Mouse (Mus musculus) limb, embryonic 10.5 days (tissue): ENCODE measurements around the gene Chd6. TPM values are rescaled to one million over a fixed set of nuclear protein-coding genes. Genes with fewer than 3 reads are reported as not detected.

Experiments
- DNase-seq: peaks from one replicate; pipeline ENCODE4 v3.0.0-alpha.2; 2017; ENCODE audit warnings: low spot score
- H3K27ac ChIP-seq: fragments of 300-500 bp; sonication (generic); 2 replicates; pipeline ENCODE4 v1.5.1; 2016; ENCODE audit warnings: mild to moderate bottlenecking
- H3K27me3 ChIP-seq: fragments of 300-500 bp; sonication (generic); 2 replicates; pipeline ENCODE4 v1.6.1; 2016; ENCODE audit warnings: low read depth, mild to moderate bottlenecking; ENCODE audit not compliant: poor library complexity, severe bottlenecking
- H3K36me3 ChIP-seq: fragments of 300-500 bp; sonication (generic); 2 replicates; pipeline ENCODE4 v1.6.1; 2016; ENCODE audit warnings: mild to moderate bottlenecking, moderate library complexity
- H3K4me1 ChIP-seq: fragments of 300-500 bp; sonication (generic); 2 replicates; pipeline ENCODE4 v1.6.1; 2016
- H3K4me3 ChIP-seq: fragments of 300-500 bp; sonication (generic); 2 replicates; pipeline ENCODE4 v1.5.1; 2016; ENCODE audit warnings: mild to moderate bottlenecking, moderate library complexity
- H3K9me3 ChIP-seq: fragments of 300-500 bp; sonication (generic); replicated peaks from 2 replicates; pipeline ENCODE4 v1.6.1; 2016; ENCODE audit warnings: mild to moderate bottlenecking
- WGBS: fragments of 180-500 bp; shearing (Covaris S2); methylation state at CpG from one replicate; pipeline ENCODE4 v1.1.7; 2016; 5-methylcytosine and 5-hydroxymethylcytosine counted together
- polyA plus RNA-seq: library from polyadenylated mRNA; unstranded; fragments of >200 nt; fragmentation: Nextera tagmentation; extraction: Ambion mirVana; gene quantifications from 2 replicates; pipeline ENCODE4 v1.2.1, GENCODE M21; 2016

Chd6 gene
- polyA plus RNA-seq, 1 experiment from 2014 or later: 34.6 TPM

DNA sequence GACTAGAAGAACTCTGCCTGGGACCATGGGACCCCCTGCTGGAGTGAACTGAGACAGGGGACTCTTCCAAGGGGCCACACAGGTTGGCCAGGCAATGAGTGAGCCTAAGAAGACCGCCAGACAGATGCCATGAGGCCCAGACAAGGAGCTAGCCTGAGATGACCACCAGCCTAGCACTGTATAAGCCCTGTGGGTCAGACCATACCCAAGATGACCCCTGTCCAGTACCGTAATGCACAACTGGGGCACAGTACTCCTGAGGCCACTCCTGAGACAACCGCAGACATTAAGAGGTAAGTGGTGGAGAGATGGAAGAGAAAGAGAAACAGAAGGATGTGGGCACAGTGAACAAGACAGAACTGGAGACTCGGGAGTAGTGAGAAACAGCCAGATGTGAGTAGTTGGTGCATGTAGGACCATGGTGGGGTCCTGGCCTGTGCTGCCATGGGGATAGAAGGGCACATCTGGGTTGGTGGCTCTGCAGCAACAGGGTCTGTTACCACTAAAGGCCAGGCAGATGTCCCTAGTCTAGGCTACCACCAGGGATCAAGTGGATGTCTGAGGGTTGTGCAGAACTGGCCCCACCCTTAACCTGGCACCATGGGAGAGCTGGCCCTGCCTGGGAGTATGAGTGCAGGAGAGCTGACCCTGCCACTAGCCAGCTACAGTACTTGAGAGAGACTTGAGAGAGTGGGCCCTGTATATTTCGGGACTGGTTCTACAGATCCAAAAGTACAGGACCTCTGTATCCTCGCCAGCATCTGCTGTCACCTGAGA lies 111.7 kb downstream of the Chd6 start:
- DNase-seq: no peak
- Histone ChIP-seq H3K27ac (no peak overlapping the region), H3K9me3 (no peaks in the 10 kb centered on the region), H3K36me3 (peaks cover 55% of the 10 kb centered on the region), H3K4me3 (no peak overlapping the region), H3K4me1 (no peaks in the 10 kb centered on the region), H3K27me3 (no peaks in the 10 kb centered on the region)
- 93% methylated on average over 6 of the region's 6 CpGs for WGBS

DNA sequence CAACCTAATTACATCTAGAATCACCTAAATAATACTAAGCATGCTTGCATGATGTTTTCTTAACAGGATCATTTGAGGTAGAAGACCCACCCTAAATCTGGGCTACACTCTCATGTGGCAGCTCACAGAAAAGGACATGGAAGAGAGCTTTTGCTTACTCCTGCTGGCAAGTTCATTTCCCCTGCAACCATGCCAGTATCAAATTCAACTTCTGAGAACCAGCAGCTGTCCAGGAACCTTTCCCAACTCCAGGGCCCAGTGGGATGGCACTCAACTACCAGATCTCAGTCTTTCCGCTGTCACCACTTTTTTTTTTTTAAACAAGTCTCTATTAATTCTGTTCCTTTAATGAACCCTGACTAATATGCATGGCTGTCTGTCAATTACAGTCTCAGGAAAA lies 114.7 kb downstream of the Chd6 start:
- H3K36me3 ChIP-seq: peaks cover 69% of the 10 kb centered on the region
- H3K4me1 ChIP-seq: peaks cover 9% of the 10 kb centered on the region
- no peak overlapping the region for H3K4me3 ChIP-seq
- no peaks in the 10 kb centered on the region for H3K9me3 ChIP-seq
- 89% methylated on average over 1 of the region's 1 CpGs for WGBS
- H3K27me3 ChIP-seq: no peaks in the 10 kb centered on the region
- no peak overlapping the region for H3K27ac ChIP-seq
- no peak for DNase-seq

DNA sequence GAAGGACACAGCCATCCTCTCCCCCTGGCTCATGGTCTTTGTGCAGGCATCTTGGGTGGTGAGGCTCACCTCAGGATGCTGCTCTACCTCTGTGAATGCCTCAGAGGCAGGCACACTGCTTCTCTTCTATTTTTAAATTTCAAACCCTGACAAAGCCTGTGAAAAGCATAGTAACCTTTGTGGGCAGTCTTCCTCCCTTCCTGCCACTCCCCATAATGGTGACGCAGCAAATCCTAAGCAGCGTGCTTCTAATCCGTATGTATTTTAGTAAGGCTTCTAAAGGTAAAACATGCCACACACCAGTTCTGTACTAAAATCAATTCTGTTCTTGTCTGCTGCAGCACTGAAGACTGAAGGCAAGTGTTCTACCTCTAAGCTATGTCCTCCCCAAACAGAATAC lies 116.4 kb downstream of the Chd6 start:
- WGBS: 96% methylated on average over 3 of the region's 3 CpGs
- no peak for DNase-seq
- no peaks in the 10 kb centered on the region for H3K9me3 ChIP-seq
- H3K27ac ChIP-seq: no peak overlapping the region
- H3K27me3 ChIP-seq: no peaks in the 10 kb centered on the region
- peaks cover 74% of the 10 kb centered on the region for H3K36me3 ChIP-seq
- peaks cover 9% of the 10 kb centered on the region for H3K4me1 ChIP-seq
- no peak overlapping the region for H3K4me3 ChIP-seq

DNA sequence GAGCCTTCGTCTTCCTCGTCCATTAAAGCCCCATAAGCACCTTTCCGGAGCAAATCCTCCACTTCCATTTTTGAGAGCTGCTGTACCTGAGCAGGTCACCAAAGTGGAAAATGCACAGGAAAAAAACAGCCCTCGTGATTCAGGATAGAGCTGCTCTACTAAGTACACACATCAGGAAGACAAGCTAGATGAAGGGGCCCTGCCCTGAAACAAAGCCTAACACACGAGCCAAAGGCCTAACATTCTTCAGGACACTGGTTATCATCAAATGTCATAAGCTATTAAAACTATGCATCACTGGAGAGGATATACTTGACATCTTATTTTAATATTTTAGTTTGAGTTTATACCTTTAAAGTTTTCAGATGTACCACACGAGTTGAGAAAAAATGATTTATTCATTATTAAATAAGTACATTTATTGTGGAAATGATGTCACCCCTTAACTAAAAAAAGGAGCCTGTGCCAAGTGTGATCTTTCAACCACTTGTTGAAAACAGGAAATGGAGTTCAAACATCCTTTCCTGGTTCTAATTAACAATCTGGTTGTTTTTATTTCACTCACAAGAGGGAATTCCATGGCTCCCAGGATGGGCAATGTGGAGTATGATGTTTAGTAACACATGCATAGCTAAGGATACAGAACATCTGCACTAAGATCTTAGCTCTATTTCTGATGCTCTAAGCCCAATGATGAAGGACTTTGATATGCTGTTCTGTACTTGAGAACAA lies 118.4 kb downstream of the Chd6 start:
- WGBS: 73% methylated on average over 6 of the region's 6 CpGs
- H3K27me3 ChIP-seq: no peaks in the 10 kb centered on the region
- H3K27ac ChIP-seq: no peak overlapping the region
- no peak for DNase-seq
- peaks cover 9% of the 10 kb centered on the region for H3K4me1 ChIP-seq
- no peak overlapping the region for H3K4me3 ChIP-seq
- peaks cover 81% of the 10 kb centered on the region for H3K36me3 ChIP-seq
- no peaks in the 10 kb centered on the region for H3K9me3 ChIP-seq

DNA sequence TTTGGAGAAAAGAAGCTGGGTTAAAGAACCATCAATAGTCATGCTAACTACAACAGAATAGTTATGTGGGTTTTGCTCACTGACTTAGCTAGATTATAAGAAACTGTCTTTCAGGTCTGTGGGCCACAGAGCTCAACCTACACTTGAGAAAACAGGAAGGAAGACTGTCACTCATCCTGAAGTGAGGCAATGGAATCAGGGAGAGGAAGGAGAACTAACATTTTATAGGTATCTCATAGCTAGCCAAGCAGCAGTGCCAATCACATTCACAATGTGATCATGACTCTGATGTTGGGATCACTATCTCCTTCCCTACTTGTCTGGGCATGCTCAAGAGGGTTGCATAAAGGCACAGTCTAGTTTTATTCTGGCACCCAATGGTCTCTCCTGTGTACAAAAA lies 121.4 kb downstream of the Chd6 start:
- peaks cover 95% of the 10 kb centered on the region for H3K36me3 ChIP-seq
- no peaks in the 10 kb centered on the region for H3K27me3 ChIP-seq
- H3K4me1 ChIP-seq: peaks cover 9% of the 10 kb centered on the region
- no peak overlapping the region for H3K4me3 ChIP-seq
- no peak overlapping the region for H3K27ac ChIP-seq
- no peaks in the 10 kb centered on the region for H3K9me3 ChIP-seq
- no peak for DNase-seq

DNA sequence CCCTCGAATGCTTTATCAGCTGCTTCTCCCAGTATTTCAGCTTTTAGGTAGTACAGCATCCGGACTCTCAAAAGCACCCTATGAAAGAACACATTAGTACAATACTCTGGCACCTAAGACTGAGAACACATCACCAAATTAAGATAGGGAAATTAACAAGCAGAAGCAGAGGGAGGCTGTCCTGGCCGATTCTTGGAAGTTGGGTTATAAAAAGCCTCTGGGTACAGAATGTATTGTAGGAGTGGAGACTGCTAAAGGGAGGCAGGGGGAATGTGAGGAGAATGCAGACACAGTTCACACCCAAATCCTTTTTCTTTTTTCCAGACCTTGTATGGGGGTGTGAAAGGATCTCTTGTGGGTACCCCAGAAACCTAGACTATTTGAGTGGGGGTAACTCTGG lies 126.2 kb downstream of the Chd6 start:
- H3K36me3 ChIP-seq: peaks cover 96% of the 10 kb centered on the region
- no peak overlapping the region for H3K27ac ChIP-seq
- H3K27me3 ChIP-seq: no peaks in the 10 kb centered on the region
- no peak overlapping the region for H3K4me3 ChIP-seq
- H3K4me1 ChIP-seq: no peaks in the 10 kb centered on the region
- no peaks in the 10 kb centered on the region for H3K9me3 ChIP-seq
- 92% methylated on average over 3 of the region's 3 CpGs for WGBS
- DNase-seq: no peak

DNA sequence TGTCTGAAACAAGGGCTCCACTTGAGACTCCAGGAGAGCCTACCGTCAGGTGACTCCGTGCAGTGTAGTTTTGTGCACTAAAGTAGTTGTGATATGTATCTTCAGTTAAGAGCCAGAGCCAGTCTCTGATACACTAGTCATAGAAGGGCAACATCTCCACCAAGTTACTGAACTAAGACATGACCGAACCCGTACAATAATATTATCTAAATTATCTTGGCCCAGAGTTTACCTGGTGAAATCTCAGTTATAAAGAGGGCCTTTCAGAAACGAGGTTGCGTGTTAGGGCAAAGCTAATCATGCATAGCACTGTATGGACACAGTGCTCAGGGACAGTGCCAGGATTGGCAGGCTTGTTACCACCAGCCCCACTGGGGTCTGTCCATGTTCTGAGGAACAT lies 127.1 kb downstream of the Chd6 start:
- WGBS: 94% methylated on average over 6 of the region's 6 CpGs
- no peak for DNase-seq

DNA sequence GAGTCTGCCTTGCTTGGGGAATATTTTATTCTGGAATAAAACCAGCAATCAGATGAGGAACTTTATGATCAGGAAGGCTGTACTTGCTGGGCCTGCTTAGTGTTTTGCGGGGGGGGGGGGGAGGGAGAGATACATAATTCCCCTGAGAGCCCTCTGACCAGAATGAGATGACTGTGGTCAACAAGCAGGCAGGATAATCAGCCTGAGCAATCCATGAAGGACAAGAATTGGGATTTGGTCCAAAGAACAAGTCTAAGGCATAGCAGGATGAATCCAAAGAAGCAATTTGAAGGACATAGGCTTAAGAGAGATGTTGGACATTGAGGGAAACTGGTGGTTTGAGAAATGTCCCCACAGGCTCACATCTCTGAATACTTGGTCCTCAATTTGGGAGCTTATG lies 130.2 kb downstream of the Chd6 start:
- H3K36me3 ChIP-seq: peaks cover 95% of the 10 kb centered on the region
- no peaks in the 10 kb centered on the region for H3K9me3 ChIP-seq
- H3K27ac ChIP-seq: no peak overlapping the region
- 93% methylated on average over 1 of the region's 1 CpGs for WGBS
- no peak overlapping the region for H3K4me3 ChIP-seq
- no peaks in the 10 kb centered on the region for H3K27me3 ChIP-seq
- no peaks in the 10 kb centered on the region for H3K4me1 ChIP-seq
- DNase-seq: no peak

More for the DNA sequence above, 127.1 kb downstream of the Chd6 start:
- Histone ChIP-seq H3K4me1 (no peaks in the 10 kb centered on the region), H3K9me3 (no peaks in the 10 kb centered on the region), H3K4me3 (no peak overlapping the region), H3K27ac (no peak overlapping the region), H3K36me3 (peaks cover 95% of the 10 kb centered on the region), H3K27me3 (no peaks in the 10 kb centered on the region)

DNA sequence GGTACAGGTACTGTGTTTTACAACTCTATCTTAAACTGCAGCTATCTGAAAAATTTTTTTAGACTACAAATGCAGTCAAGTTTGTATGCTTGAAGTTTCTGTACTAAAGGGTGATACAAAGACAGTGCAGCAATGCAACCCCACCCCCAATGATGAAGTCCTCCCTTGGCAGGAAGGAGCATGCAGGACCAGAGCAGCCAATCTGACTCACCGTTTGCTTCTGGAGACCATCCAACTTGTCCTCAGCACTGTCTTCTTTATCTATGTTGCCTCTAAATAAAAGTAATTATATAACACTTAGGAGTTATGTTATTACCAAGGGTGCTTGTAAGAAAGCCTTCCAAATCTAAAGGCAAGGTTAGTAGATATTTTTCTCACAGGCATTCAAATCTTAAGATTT lies 131.6 kb downstream of the Chd6 start:
- H3K36me3 ChIP-seq: peaks cover 95% of the 10 kb centered on the region

DNA sequence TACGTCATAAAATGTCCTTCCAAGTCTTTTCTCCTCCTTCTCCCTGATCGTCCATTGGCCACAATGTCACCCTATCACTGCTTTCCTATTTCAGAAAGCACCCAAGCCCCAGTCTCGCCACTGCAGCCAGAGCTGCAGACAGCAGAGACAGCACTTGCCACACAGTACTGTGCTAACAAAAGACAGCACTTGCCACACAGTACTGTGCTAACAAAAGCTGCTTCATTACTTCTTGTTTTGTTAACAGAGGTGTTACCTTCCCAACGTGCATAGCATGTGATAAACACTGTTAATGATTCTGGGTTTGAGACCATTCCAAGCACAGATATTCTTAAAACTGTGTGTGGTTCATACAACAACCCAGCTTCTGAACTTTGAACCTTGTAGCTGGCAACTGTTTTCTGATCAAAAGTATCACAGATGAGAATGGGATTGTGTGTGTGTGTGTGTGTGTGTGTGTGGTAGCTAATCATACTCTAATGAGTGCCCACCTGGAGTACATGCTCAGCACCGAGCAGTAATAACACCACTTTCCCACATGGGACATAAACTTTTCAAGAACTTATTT lies 135.1 kb downstream of the Chd6 start:
- no peaks in the 10 kb centered on the region for H3K4me1 ChIP-seq
- peaks cover 93% of the 10 kb centered on the region for H3K36me3 ChIP-seq
- no peak for DNase-seq
- no peak overlapping the region for H3K4me3 ChIP-seq
- WGBS: 83% methylated on average over 5 of the region's 5 CpGs
- H3K27ac ChIP-seq: no peak overlapping the region
- no peaks in the 10 kb centered on the region for H3K9me3 ChIP-seq
- no peaks in the 10 kb centered on the region for H3K27me3 ChIP-seq

More for the DNA sequence above, 131.6 kb downstream of the Chd6 start:
- Histone ChIP-seq H3K4me3 (no peak overlapping the region), H3K9me3 (no peaks in the 10 kb centered on the region), H3K27ac (no peak overlapping the region), H3K27me3 (no peaks in the 10 kb centered on the region), H3K4me1 (no peaks in the 10 kb centered on the region)
- DNase-seq: no peak
- 94% methylated on average over 1 of the region's 1 CpGs for WGBS

DNA sequence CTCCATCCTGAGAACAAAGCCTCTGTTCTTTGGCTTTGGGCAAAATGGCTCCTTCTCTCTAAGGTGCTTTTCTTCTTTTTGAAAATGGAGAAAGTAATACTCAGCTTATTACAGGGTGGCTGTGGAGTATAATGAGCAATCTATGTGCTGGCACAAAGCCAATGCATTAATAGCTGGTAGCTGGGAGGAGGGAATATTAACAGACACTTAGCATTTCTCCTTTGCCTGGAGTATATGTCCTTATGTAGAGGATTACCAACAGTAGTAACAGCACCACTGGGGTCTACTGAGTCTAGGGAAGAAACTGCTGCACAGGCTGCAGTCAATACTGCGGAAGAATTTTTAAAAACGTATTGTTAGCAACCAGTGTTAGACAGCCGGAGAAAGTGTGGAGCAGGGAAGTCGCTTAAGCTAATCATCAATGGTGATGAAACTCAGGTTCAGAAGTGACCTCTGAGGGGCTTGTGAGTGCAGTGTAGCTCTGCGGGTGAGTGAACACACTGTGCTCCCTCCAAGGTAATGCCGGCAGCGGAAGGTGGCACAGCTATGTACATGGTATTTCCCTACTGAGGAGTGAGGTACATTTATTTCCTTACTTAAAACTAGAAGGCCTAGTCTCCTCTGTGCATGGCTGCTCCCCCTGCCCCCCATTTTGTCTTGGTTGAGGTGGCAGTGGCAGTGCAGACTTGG lies 136.6 kb downstream of the Chd6 start:
- no peak overlapping the region for H3K4me3 ChIP-seq
- no peak overlapping the region for H3K27ac ChIP-seq
- 97% methylated on average over 7 of the region's 7 CpGs for WGBS
- no peaks in the 10 kb centered on the region for H3K9me3 ChIP-seq
- no peaks in the 10 kb centered on the region for H3K27me3 ChIP-seq
- DNase-seq: no peak
- H3K4me1 ChIP-seq: no peaks in the 10 kb centered on the region
- peaks cover 93% of the 10 kb centered on the region for H3K36me3 ChIP-seq

DNA sequence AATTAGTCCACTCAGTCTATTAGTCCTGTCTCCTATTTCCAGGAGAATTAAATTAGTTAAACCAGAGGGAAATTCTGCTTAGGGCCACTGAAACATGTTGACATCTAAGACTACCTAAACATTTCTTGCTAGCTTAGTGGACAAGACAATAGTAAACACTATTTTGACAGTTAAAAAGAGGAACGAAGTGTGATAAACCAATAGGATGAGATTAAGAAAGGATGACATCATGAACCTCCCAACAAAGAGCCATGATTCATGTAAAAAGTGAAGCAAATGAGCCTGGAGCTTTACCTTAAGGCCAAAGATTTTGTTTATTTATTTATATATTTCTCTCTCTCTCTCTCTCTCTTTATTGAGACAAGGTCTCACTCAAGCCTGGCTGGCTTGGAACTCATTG lies 146.7 kb downstream of the Chd6 start:
- H3K4me1 ChIP-seq: no peaks in the 10 kb centered on the region
- H3K36me3 ChIP-seq: peaks cover 94% of the 10 kb centered on the region
- no peaks in the 10 kb centered on the region for H3K9me3 ChIP-seq
- no peak overlapping the region for H3K4me3 ChIP-seq
- 98% methylated on average over 1 of the region's 1 CpGs for WGBS
- no peak for DNase-seq
- no peaks in the 10 kb centered on the region for H3K27me3 ChIP-seq
- H3K27ac ChIP-seq: no peak overlapping the region
